Mouse (Mus musculus): ENCODE measurements at regions not wholly inside any gene's neighbourhood (a gene's known extent, or its start where the extent isn't known, plus 50 kb on each side); places are given as distances from the start of the nearest gene placed in this dataset.

DNA sequence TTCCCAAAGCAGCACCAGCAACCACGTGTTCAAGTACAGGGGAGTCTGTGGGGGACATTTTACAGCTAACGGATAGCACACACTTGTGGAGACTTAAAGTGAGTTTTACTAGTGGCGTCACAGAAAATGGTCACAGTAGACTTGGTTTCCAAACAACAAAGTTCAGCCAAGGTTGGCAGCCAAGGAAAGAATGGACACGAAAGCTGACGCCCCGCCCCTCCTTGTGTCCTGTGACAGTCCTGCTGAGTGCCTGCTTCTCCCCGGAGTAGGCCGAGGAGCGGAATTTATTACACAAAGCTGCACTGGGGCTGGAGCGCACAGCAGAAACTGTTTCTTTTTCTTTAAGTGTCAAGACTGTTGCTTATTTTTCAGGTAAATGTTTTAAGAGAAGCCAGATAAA lies 58.2 kb upstream of the Slc35b4 start:
- TF ChIP-seq POLR2A (IDR thresholded peaks at IDR 0.05; ENCODE audit: low read depth, low read length) (no peak), CTCF (conservative IDR thresholded peaks at IDR 0.05; ENCODE audit: insufficient read depth, insufficient read length, low read depth, low read length) (no peak)
